Mouse (Mus musculus) heart, adult 2 months (tissue): ENCODE data around the gene Prn. TPM values are rescaled to one million over a fixed set of nuclear protein-coding genes. Genes with fewer than 3 reads are reported as not detected.

Experiments used
- DNase-seq, 2 experiments: peaks; one replicate each; pipeline ENCODE4 v3.0.0; 2021
- H3K27ac ChIP-seq: fragments of 200-600 bp; 2 replicates; pipeline ENCODE4 v1.8.1; 2022
- H3K27me3 ChIP-seq: fragments of 200-500 bp; 2 replicates; pipeline ENCODE4 v1.6.1; 2012; ENCODE audit warnings: mild to moderate bottlenecking, low read length, inconsistent platforms, mixed read lengths; ENCODE audit not compliant: control insufficient read depth, insufficient read depth
- H3K36me3 ChIP-seq: fragments of 200-500 bp; 2 replicates; pipeline ENCODE4 v1.6.1; 2012; ENCODE audit warnings: low read length, inconsistent platforms; ENCODE audit not compliant: control insufficient read depth, insufficient read depth
- H3K4me1 ChIP-seq: fragments of 200-500 bp; 2 replicates; pipeline ENCODE4 v1.6.1; 2011; ENCODE audit warnings: low read length; ENCODE audit not compliant: control insufficient read depth, insufficient read depth
- H3K4me3 ChIP-seq: fragments of 200-600 bp; 2 replicates; pipeline ENCODE4 v1.8.1; 2022
- H3K79me2 ChIP-seq: fragments of 200-500 bp; replicated peaks from 2 replicates; pipeline ENCODE4 v1.6.1; 2012; ENCODE audit warnings: mild to moderate bottlenecking, inconsistent platforms, low read length, moderate library complexity, mixed read lengths; ENCODE audit not compliant: control insufficient read depth, insufficient read depth
- H3K9ac ChIP-seq: fragments of 200-500 bp; 2 replicates; pipeline ENCODE4 v1.6.1; 2012; ENCODE audit warnings: low read depth, mild to moderate bottlenecking, control low read depth, inconsistent platforms, low read length, mixed read lengths
- CTCF ChIP-seq: fragments of 200-600 bp; IDR thresholded peaks from 2 replicates; pipeline ENCODE4 v1.8.1; 2022; ENCODE audit warnings: antibody characterized with exemption, mild to moderate bottlenecking, moderate library complexity
- EP300 ChIP-seq: fragments of 200-500 bp; IDR thresholded peaks from 2 replicates; pipeline ENCODE4 v1.6.1; 2011; ENCODE audit warnings: low read depth, low read length, control low read depth; ENCODE audit not compliant: insufficient read depth
- POLR2A ChIP-seq: fragments of 200-500 bp; IDR thresholded peaks from 2 replicates; pipeline ENCODE4 v1.6.1; 2011; ENCODE audit warnings: mild to moderate bottlenecking, low read depth, low read length, control low read depth; ENCODE audit not compliant: insufficient read depth
- WGBS: fragments of 180-500 bp; shearing (Covaris S2); methylation state at CpG from one replicate; pipeline ENCODE4 v1.1.7; 2018; 5-methylcytosine and 5-hydroxymethylcytosine counted together
- intact Hi-C: fragments of 180-260 bp; cut with DNase I; formaldehyde crosslinking; loops from one replicate; pipeline ENCODE4 v1.15.1; 2025
- polyA plus RNA-seq: library from polyadenylated mRNA; depleted of rRNA; stranded (reverse); fragments of >200 nt; gene quantifications from 2 replicates; pipeline ENCODE4 v1.2.3, GENCODE M21; 2012
- total RNA-seq, 2 experiments: library from RNA; stranded (reverse); gene quantifications; 2 replicates each; pipeline ENCODE4 v1.2.3; 2021

Gene Prn
- total and polyA plus RNA-seq, 3 experiments = 0.23 TPM; not detected in 2

- H3K4me3 ChIP-seq = no peak overlapping the region
- no peaks in the 10 kb centered on the region for H3K4me1 ChIP-seq
- no peak for DNase-seq
- H3K27ac ChIP-seq = no peak overlapping the region
- H3K9ac ChIP-seq = no peak overlapping the region
- TF ChIP-seq POLR2A = no peak
- no peak for TF ChIP-seq CTCF
- no peak for TF ChIP-seq EP300
- H3K36me3 ChIP-seq = no peaks in the 10 kb centered on the region
- intact Hi-C loops = no loop called here
- whole genome bisulfite sequencing = 74% methylated on average over 5 of the region's 5 CpGs
- H3K27me3 ChIP-seq = no peaks in the 10 kb centered on the region
- no peaks in the 10 kb centered on the region for H3K79me2 ChIP-seq
Observed at GRCm38 (mm10) chr2:131868983-131869382, 40.8 kb upstream of the Prn start.

- DNase-seq = no peak
- TF ChIP-seq CTCF = no peak
- TF ChIP-seq EP300 = no peak
- TF ChIP-seq POLR2A = no peak
- H3K36me3 ChIP-seq = no peaks in the 10 kb centered on the region
- no peak overlapping the region for H3K9ac ChIP-seq
- H3K27ac ChIP-seq = no peak overlapping the region
- intact Hi-C loops = no loop called here
- H3K79me2 ChIP-seq = no peaks in the 10 kb centered on the region
- H3K27me3 ChIP-seq = no peaks in the 10 kb centered on the region
- H3K4me3 ChIP-seq = no peak overlapping the region
- WGBS = 75% methylated on average over 1 of the region's 1 CpGs
- no peaks in the 10 kb centered on the region; the same call in 1 of the 2 replicates for H3K4me1 ChIP-seq
Observed at GRCm38 (mm10) chr2:131873376-131873775, 36.4 kb upstream of the Prn start.

GRCm38 (mm10) chr2:131876551-131877265 lies 33.0 kb upstream of the Prn start:
- intact Hi-C loops = no loop called here
- Histone ChIP-seq H3K79me2 (no peaks in the 10 kb centered on the region), H3K4me3 (no peak overlapping the region), H3K4me1 (no peaks in the 10 kb centered on the region; the same call in 1 of the 2 replicates), H3K36me3 (no peaks in the 10 kb centered on the region), H3K27me3 (no peaks in the 10 kb centered on the region), H3K27ac (no peak overlapping the region), H3K9ac (no peak overlapping the region)
- DNase-seq = no peak
- 77% methylated on average over 7 of the region's 7 CpGs for WGBS
- TF ChIP-seq CTCF (no peak), EP300 (no peak), POLR2A (no peak)

GRCm38 (mm10) chr2:131881766-131882165 lies 28.0 kb upstream of the Prn start:
- H3K27ac ChIP-seq = no peak overlapping the region
- intact Hi-C loops = no loop called here
- no peaks in the 10 kb centered on the region for H3K79me2 ChIP-seq
- WGBS = 73% methylated on average over 4 of the region's 4 CpGs
- TF ChIP-seq POLR2A (no peak), EP300 (no peak), CTCF (no peak)
- DNase-seq = no peak
- H3K36me3 ChIP-seq = no peaks in the 10 kb centered on the region
- H3K9ac ChIP-seq = no peak overlapping the region
- no peaks in the 10 kb centered on the region for H3K27me3 ChIP-seq
- H3K4me1 ChIP-seq = no peaks in the 10 kb centered on the region
- no peak overlapping the region for H3K4me3 ChIP-seq

- no peak overlapping the region for H3K4me3 ChIP-seq
- intact Hi-C loops = no loop called here
- H3K4me1 ChIP-seq = no peaks in the 10 kb centered on the region
- 39% methylated on average over 2 of the region's 2 CpGs for WGBS
- no peaks in the 10 kb centered on the region for H3K27me3 ChIP-seq
- H3K36me3 ChIP-seq = no peaks in the 10 kb centered on the region
- H3K9ac ChIP-seq = no peak overlapping the region
- TF ChIP-seq POLR2A = no peak
- TF ChIP-seq EP300 = no peak
- no peak for TF ChIP-seq CTCF
- DNase-seq = no peak
- H3K27ac ChIP-seq = no peak overlapping the region
- H3K79me2 ChIP-seq = no peaks in the 10 kb centered on the region
Observed at GRCm38 (mm10) chr2:131883136-131883535, 26.6 kb upstream of the Prn start.

GRCm38 (mm10) chr2:131886503-131887160 lies 23.1 kb upstream of the Prn start:
- Histone ChIP-seq H3K4me1 (no peaks in the 10 kb centered on the region), H3K36me3 (no peaks in the 10 kb centered on the region), H3K27me3 (no peaks in the 10 kb centered on the region), H3K27ac (no peak overlapping the region), H3K9ac (no peak overlapping the region), H3K79me2 (no peaks in the 10 kb centered on the region), H3K4me3 (no peak overlapping the region)
- TF ChIP-seq POLR2A = no peak
- no peak for TF ChIP-seq CTCF
- TF ChIP-seq EP300 = no peak
- DNase-seq = no peak
- intact Hi-C loops = no loop called here
- WGBS = 79% methylated on average over 6 of the region's 6 CpGs
